Mouse (Mus musculus): ENCODE measurements around the gene Dhrs11.
A peak's percentile ranks its signal among the peaks of the same experiment; 100 is the strongest.
"Not testable (repeated sequence)": the region's sequence is repeated elsewhere in the genome, so short reads cannot be mapped to it uniquely, and the experiment has no call there.

Gene Dhrs11

DNA sequence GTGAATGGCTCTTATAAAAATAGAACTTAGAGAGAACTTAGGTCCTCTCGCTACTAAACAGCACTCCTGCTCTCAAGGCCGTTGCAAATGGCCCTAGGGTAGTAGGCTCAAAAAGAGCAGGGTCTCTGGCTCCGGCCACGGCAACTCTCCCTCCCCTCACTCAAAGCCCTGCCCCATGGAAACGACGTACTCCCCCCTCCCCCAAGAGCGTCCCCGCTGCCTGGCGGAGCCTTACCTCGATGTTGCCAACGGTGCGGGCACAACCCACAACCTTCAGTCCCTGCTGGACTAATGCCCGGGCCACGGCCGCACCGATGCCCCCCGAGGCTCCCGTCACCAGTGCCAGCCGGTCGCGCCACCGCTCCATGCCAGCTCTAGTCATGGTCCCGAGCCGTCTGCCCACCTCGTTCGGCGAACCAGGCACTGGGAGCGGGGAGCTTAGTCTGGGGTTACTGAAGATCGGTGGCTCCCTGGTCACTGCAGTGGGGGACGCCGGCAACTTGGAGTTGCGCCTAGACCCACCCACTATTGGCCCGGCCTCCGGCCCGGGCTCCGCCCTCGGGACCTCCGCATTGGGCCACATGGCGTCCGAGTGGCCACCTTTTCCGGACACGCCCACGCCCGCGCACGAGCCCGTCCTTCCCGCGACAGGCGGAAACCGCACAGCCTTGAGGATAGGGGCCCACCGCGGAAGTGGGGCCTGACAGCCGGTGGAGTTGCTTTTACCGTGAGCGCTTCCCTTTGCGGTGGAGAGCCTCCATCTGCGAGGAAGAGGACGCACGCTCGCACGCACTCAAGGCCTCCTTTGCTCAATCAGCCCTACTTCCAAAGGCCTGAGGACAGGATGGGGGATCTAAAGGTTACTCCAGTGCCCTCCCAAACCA lies at the start of gene Dhrs11:
TSS of gene Dhrs11 (minus strand) at position 479 of the 884 bp plus-strand sequence.
- peak; percentile 91 to 92 for DNase-seq (ENCODE audit: low spot score in 2 of 2)

GRCm38 (mm10) chr11:84876020-84876419 lies 47.2 kb upstream of the Dhrs11 start:
- DNase-seq (ENCODE audit: low spot score in 2 of 2): not testable (repeated sequence)

GRCm38 (mm10) chr11:84873042-84873833 lies 44.4 kb upstream of the Dhrs11 start:
- DNase-seq (ENCODE audit: low spot score in 2 of 2): no peak

DNA sequence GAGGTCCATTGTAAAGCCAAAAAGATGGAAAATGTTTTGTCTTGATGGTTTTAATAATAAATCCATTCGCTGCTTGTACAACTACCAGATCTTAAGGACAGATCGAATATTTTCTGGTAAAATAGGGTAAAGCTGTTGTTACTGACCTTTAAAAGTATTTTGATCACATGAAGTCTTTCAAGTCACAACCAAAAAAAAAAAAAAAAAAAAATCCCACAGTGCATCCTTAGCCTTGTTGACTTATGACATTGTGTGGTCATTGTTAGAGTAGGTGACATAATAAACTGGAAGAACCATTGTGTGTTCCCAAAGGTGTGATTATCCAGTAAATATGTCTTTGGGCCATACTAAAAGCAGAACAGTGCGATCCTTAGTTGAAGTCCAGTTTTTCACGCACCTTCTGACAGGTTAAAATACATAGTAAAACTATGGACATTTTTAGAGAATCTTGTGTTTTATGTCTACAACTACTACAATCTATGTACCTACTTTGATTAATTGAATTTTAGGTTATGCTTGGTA lies 42.8 kb upstream of the Dhrs11 start:
- no peak for DNase-seq (ENCODE audit: low spot score in 2 of 2)

- DNase-seq (ENCODE audit: low spot score in 2 of 2): no peak
Observed at GRCm38 (mm10) chr11:84871046-84871445, 42.3 kb upstream of the Dhrs11 start.

DNA sequence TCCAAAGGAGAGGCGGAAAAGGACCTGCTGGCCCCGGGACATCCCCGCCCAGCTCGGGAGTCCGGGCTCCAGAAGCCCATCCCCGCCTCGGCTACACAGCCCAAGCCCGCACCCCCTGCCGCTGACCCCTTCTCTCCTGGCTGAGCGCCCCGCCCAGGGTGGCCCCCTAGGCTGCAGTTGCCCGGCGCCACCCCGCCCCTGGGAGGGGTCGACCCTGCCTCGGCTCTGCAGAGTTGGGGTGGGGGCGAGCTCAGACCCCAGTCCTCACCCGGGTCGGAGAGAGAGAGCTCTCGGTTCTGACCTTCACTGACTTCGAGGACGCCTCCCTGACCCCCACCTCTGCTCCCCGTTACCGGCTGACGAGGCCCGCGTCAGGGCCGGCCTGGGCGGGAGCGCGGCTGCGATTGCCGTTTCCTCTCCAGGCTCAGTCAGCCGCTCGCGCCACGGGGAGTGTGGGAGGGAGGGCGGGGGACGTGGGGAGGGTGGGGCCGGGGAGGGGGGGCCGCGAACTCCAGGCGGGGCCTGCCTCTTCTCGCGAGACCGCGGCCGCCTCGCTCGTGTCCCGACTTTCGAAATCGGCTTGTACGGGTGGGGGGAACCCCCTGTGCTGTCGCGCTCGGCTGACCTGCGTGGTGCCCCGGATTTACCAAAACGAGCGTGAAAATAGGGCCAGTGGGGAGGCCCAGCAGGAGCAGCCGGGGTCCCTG lies 41.7 kb upstream of the Dhrs11 start, which contains the start of gene Ggnbp2:
TSS of gene Ggnbp2 (minus strand) at position 481 of the 707 bp plus-strand sequence.
- DNase-seq (ENCODE audit: low spot score in 2 of 2): peak; percentile 87 to 90

GRCm38 (mm10) chr11:84869537-84870232 lies 40.9 kb upstream of the Dhrs11 start:
- peak; percentile 87 to 90 for DNase-seq (ENCODE audit: low spot score in 2 of 2)

GRCm38 (mm10) chr11:84868786-84869259 lies 40.0 kb upstream of the Dhrs11 start:
- no peak for DNase-seq (ENCODE audit: low spot score in 2 of 2)

GRCm38 (mm10) chr11:84867586-84867985 lies 38.8 kb upstream of the Dhrs11 start:
- no peak for DNase-seq (ENCODE audit: low spot score in 2 of 2)

DNA sequence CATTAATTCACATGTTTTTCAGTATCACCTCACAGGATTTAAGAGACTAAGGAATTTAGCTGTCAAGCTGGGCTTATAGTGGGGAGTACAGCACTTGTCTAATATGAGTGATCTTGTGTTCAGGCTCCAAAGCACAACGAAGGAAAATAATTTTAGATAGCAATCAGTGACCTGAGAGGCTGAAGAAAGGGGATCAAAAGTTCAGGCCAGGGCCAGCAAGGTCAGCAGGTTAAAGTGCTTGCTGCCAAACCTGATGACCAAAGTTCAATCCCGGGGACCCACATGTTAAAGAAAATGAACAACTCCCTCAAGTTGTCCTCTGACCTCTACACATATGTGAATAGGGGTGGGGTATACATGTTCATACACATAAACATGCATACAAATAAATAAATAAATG lies 36.5 kb upstream of the Dhrs11 start:
- DNase-seq (ENCODE audit: low spot score in 2 of 2): no peak

GRCm38 (mm10) chr11:84855285-84855684 lies 26.5 kb upstream of the Dhrs11 start:
- DNase-seq (ENCODE audit: low spot score in 2 of 2): no peak

- DNase-seq (ENCODE audit: low spot score in 2 of 2): peak; percentile 60 to 66
Observed at GRCm38 (mm10) chr11:84847475-84848090, 18.8 kb upstream of the Dhrs11 start.

GRCm38 (mm10) chr11:84846741-84847474 lies 18.1 kb upstream of the Dhrs11 start:
- DNase-seq (ENCODE audit: low spot score in 2 of 2): no peak

DNA sequence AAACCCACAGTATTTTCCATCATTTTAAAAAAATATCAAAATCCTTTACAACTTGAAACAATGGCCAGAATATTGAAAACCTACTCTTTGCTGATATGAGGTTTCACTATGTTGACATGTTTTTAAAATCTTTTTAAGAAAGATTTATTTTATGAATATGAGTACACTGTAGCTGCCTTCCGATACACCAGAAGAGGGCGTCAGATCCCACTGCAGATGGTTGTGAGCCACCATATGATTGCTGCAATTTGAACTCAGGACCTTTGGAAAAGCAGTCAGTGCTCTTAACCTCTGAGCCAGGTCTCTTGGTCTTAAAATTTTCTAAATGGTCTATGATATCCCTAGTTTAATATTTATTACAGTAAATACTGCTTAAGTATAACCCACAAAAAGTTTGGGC lies 10.5 kb upstream of the Dhrs11 start:
- no peak for DNase-seq (ENCODE audit: low spot score in 2 of 2)

DNA sequence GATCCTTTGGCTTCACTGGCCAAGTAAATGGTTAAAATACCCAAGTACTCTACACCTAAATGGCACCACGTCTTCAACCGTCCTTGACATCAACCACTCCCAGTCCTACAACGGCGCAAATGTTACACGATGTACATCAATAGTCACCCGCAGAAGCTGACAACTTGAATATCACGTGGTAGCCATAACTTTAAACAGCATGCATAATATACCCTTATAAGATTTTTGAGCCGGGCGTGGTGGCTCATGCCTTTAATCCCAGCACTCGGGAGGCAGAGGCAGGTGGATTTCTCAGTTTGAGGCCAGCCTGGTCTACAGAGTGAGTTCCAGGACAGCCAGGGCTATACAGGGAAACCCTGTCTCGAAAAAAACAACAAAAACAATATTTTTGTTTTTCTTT lies 701 bp upstream of the Dhrs11 start:
- DNase-seq (ENCODE audit: low spot score in 2 of 2): not testable (repeated sequence)

- no peak for DNase-seq (ENCODE audit: low spot score in 2 of 2)
Observed at GRCm38 (mm10) chr11:84827901-84828503, 792 bp downstream of the Dhrs11 start.

GRCm38 (mm10) chr11:84827492-84827891 lies 1.3 kb downstream of the Dhrs11 start:
- no peak for DNase-seq (ENCODE audit: low spot score in 2 of 2)

DNA sequence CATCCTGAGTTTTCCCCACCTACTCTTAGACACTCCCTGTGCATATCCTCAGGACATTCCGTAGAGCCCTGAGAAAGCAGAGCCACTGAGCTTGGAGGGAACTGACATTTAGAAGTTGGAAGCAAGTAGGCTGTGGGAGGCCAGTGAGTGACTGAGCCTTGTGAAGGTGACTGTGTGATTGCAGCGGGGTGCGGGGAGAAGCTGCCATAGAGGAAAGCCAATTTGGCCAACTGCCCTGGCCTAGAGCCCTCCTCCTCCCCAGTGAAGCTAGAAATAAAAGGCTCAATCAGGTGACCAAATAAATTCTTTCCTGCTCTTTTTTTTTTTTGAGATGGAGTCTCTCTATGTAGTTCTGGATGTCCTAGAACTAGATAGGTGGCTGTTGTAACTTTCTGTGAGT lies 2.6 kb downstream of the Dhrs11 start:
- no peak for DNase-seq (ENCODE audit: low spot score in 2 of 2)

- no peak for DNase-seq (ENCODE audit: low spot score in 2 of 2)
Observed at GRCm38 (mm10) chr11:84825261-84825807, 3.5 kb downstream of the Dhrs11 start.

Data from urinary bladder, adult 18-20 months (tissue).